Mouse (Mus musculus) naive thymus-derived CD4-positive, alpha-beta T cell, adult 2 months (primary cell): Measurements from ENCODE around the gene BC005537.
"Not testable (repeated sequence)": the region's sequence is repeated elsewhere in the genome, so short reads cannot be mapped to it uniquely, and the experiment has no call there.

Experiments
- DNase-seq: peaks from one replicate; pipeline ENCODE4 v3.0.0-alpha.2; 2011; ENCODE audit warnings: low read depth

Gene BC005537

DNA sequence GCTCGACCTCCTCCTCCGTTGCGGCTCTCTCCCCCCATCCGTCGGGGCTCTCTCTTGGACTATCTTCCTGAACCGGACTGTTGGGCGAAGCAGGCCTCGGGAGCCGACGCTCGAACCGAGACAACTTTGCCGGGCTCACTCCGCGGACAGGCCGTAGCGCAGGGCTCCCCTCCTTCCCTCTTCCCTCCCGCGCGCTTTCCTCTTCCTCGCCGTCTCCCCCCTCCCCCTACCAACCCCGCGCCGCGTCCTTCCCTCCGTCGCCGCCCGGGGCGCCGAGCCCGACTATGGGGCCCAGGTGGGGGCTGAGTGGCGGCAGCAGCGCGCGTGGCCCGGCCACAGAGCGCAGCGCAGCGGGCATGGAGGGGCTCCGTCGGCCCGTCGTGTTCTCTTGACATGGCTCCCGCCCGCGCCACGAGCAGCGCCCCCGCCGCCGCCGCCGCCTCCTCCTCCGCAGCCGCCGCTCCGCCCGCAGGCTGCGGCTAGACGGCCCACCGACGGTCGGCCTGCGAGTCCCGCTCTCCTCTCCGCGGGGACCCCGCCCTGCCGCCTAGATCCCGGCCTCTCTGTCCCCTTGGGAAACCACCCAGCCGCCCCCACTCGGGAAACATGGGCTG is at the start of gene BC005537:
BC005537 (plus strand) TSS at position 350 of the 614 bp plus-strand sequence.
- DNase-seq, result no peak

DNA sequence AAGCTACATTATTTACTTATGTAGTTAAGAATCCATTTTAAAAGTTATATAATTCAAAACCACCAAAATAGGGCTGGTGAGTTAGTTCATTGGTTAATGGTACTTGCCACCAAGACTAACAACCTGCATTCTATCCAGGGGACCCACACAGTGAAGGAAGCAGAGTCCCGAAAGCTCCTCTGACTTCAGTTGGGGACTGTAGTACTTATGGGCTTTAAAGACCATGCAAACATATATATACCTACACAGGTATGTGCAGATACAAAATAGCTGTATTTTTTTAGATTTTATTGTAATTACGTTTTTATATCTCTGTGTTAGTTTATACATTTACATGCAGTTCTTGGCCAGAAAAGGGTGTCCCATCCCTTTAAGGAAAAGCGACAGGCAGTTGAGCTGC is 44.7 kb upstream of the BC005537 start:
- no peak for DNase-seq

DNA sequence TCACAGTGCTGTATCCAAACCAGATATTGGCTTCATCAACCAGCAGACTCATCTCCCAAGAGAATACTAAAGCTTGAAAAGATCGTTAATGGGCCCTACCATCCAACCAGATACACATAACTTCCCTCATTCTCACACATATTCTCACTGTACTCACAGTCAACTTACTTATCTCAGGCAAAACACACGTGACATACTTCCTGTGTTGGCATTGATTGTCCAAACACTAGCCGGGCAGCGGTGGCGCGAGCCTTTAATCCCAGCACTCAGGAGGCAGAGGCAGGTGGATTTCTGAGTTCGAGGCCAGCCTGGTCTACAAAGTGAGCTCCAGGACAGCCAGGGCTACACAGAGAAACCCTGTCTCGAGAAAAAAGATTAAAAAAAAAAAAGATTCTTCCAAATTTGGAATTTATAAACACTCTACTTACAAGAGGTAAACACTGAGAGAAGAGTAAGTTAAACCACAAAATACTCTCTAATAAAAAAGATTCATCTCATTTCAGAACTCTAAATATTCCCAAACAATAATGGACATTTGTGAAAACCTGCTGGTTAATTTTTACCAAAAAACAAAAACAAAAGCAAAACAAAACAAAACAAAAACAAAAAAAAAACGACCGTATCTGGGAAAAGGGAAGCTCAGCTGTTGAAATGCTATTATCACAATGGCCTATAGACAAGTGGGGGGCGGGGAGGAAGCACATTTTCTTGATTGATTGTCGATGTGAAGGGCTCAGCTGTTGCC is 43.5 kb upstream of the BC005537 start:
- no peak for DNase-seq

DNA sequence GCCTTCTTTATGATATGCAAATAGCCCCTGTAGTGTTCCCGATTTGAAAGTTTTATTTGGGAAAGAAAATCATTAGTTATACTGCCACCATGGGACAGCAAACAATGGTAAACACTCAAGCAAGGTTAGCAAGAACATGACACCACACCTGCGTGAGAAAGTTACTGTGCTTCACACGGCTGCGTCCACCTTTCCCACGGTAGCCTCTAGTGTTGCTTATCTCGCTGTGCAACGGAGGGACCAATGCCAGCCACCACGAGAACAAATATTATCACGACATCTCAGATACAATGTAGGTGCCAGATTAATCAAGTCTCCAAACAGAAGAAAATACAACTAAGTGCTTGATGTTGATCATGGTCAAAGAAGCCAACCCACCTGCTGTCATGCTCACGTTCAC is 42.0 kb upstream of the BC005537 start:
- DNase-seq, result no peak

DNA sequence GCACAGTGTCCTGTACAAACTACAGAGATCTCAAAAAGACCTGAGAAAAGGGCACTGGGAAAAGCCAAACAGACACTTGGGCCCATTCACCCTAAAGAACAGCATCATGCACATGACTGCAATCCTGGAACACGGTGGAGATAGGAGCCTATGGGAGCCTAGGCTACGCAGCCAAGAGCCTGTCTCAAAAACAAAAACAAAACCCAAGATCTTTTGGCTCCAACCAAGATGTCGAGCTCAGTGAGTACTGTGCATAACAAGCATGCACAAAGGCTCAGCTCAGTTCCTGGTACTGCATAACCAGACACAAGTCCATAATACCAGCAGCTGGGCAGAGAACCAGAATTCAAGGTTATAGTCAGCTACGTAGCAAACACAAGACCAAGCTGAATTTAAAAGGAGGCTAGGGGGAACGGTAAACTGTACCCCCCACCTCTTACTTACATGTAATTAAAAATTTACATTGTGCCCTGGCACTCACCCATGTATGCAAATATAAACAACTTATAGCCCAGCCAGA is 41.0 kb upstream of the BC005537 start:
- DNase-seq, result no peak

DNA sequence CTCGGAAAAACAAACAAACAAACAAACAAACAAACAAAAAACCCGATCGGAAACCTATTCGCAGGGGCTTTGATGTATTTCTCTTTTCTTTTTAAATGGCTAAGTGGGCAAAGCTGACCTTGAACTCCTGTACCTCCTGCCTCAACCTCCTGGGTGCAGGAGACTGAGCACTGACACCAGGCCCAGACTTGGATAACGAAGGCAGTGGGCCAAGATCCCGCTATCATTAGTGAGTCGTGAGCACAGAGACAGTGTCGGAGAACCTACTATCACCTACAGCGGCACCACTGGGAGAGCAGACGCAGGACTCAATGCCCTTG is 40.4 kb upstream of the BC005537 start:
- DNase-seq, result no peak

DNA sequence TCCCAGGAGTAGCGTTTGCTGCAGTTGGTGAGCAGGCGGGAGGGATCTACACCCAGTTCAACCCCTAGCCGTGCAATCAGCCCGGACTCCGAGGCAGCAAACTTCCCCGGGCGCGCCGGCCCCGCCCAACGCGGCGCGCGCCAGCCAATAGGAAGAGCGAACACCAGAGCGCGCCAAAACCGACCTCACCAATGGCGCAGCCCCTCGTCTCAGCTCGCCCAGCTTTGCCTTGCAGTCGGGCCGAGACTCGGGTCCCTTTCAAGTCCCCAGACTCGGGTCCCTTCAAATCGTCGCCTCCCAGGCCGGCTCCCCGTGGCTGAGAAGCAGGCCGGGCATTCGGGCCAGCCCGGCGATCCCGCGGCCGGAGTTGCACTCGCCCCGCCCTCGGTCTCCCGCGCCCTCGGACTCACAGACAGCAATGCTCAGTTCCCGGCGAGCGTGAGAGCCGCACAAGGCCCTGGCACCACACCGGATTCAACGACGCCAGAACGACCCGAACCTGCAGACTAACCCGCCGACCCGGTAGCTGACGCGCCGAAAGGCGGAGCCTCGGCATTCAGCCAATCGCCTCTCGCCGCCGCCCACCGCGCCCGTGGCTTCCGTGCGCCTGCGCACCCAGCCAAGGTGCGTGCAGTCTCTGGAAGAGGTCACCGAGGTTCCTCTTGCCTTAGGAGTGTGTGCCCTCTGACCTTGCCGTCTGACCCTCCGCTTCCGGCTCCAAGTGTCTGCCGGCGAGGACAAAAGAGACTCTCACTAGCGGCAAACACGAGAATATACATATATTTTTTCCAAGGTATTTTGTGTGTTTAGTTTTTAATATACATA is 39.8 kb upstream of the BC005537 start, which contains the start of gene Gmnn:
Gmnn (minus strand) TSS at position 521 of the 825 bp plus-strand sequence.
- DNase-seq, result peak; percentile 94

DNA sequence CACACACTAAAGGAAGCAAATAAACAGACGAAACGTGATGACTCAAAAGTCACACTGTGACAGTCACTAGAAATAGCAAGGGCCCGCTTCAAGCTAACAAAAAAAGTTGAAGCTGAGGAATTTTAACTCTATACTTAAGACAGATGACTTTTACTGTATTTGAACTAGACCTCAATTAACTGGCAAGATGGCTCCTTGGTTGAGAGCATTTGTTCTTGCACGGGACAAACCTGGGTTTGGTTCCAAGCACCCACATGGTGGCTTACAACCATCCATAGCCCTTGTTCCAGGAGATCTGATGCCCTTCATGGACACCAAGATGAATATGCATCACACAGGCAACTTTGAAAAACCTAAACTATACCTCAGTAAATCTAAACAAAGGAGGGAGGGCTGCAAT is 39.2 kb upstream of the BC005537 start:
- DNase-seq, result no peak

DNA sequence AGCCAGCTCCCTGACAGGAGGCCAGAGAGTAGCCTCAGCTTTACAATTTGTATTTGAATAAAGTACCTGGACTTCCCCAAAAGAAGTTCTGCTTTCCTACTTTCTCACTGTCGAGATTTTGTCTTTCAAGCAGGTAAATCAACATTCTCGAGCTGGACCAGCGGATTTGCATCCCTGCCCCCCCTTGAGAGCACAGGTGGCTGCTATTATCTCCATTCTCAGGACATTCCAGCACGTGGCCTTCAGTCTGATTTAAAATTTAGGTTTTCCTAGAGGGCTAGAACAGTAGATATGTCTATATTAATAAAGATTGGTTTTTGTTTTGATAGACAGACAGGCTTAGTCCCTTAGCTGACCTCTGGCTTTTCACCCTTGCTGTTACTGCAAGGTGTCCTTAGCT is 33.6 kb upstream of the BC005537 start:
- not testable (repeated sequence) for DNase-seq

DNA sequence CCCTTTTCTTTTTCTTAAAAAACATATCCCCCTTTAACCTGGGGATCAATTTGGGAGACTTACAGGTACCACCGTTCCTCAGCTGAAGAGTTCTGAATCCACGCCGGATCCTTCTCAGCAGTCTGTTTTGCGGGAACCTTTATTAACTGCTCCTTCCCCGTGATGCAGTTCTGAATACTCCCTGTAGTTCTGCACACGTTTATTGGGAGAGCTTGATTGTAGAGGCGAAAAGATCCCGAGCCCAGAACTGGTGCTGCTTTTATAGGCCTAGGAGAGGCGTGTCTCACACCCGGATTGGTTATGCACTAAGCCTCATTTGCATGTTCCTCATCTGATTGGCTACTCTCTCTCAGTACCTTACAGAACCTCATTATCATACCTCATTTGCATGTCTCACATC is 30.0 kb upstream of the BC005537 start:
- not testable (repeated sequence) for DNase-seq

DNA sequence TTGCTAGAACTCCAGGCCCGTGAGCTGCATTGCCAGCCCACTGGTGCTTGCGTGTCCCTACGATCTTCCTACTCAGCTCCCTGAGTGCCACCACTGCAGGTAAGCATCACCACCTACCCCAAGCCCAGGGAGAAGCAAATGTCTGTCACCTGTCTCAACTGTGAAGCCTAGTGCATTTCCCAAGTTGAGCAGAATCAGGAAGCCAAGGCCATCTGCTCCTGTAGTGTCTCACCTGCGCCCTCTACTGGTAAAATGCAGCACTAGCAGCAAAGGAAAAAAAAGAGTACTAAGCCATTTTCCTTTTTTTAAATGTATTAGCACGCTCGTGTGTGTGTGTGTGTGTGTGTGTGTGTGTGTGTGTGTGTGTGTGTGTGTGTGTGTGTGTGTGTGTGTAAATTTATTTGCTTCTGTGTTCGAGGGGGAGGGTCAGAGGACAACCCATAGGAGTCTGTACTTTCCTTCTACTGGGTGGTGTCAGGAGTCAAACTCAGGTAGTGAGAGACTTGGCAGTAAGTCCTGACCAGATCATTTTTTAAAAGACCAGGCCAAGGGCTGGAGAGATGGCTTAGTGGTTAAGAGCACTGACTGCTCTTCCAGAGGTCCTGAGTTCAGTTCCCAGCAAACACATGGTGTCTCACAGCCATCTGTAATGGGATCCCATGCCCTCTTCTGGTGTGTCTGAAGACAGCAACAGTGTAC is 25.2 kb upstream of the BC005537 start:
- peak; percentile 89 for DNase-seq

DNA sequence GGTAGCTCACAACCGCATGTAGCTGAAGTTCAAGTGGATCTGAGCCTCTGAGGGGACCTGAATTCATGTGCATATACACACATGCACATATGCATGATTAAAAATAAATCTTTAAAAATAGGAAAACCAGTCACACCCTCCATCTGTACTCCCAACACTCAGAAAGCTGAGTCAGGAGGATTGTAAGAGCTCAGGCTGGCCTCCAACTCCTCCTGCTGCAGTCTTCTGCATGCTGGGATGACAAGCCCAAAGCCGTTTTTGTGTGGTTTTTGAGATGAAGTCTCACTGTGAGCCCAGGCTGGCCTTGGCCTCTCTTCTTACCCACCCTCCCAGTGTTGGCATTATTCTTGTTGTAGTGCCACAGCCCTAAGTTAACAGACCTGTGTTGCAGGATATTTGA is 23.4 kb upstream of the BC005537 start:
- DNase-seq, result no peak

DNA sequence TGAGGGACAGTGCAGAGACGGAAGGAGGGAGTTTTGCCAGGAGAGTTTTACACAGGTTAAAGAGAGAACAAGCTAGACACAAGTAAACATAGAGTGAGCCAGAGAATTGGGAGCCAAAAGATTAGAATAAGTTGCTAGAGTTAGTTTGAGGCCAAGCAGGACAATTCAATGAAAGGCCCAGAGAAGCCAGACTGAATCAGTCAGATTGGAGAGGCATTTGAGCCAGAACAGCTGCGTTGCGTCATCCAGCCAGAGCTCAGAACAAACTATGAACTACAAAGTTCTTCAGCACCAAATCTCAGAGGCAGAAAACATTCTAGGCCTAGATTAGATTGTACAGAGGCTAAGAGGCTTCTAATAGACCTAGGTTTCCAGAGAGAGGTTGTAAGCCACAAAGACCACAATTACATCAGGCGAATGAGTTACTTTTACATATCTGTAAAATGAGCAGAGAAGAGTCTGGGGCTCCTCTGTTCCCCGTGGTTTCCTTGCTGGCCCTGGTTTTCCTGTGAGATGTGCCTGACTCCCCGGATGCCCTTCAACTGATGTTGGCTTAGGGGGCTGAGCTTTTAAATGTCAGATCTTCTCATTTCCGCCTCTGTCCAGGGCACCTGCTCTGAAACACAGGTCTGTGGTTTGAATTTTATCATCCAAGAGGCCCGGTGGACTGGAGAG is 22.6 kb upstream of the BC005537 start:
- peak; percentile 61 for DNase-seq

DNA sequence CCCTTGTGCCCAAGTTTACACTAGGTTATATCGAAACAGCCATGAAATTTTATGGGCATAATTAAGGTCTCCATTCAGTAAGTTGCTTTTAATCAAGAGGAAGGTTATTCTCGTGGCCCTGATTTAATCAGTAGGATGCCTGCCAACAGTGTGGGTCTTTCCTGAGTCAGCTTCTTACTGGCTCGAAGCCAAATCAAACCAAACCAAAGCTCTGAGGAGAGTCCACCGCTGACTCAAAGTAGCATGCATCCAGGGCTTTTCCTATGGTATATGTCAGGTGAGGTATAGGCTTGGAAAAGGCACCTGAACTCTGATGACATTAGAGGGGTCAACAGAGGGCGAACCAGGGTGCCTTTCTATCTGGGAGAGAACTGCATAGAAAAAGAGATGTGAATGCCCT is 19.5 kb upstream of the BC005537 start:
- no peak for DNase-seq

DNA sequence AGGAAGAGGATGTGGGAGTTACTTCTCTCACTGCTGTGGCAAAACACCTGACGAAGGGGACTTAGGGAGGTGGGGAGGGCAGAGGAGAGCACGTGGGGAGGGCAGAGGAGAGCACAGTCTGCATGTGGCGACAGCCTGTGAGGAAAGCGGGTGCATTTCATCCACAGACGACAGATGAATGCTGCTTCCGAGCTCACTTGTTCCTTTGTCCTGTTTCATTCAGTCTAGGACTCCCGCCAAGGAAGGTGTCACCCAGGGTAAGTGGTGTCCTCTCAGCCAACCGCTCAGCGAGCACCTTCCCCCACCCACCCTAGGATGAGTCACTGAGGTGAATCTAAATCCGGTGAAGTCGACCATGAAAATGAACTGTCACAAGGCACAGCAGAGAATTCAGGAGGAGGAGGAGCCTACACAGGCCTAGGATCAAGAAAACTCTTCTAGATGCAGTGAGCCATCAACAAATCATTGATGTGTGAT is 15.4 kb upstream of the BC005537 start:
- DNase-seq, result peak; percentile 86

DNA sequence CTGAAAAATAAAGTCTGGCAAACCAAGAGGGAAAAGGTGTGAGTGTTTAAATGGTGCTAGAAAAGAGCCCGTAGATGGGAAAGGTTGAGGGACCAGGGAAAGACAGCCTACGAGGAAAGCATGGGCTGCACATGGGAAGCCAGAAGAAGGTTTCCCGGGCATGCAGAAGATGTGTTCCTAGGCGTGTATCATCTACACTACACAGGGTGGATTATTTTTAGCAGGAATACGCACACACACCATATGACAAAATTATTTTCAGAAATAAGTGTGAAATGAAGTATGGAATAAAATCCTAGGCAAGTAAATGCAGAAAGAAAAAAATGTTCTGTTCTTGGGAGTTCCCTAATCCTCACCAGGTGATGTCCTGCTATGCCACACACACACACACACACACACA is 14.0 kb upstream of the BC005537 start:
- DNase-seq, result no peak

DNA sequence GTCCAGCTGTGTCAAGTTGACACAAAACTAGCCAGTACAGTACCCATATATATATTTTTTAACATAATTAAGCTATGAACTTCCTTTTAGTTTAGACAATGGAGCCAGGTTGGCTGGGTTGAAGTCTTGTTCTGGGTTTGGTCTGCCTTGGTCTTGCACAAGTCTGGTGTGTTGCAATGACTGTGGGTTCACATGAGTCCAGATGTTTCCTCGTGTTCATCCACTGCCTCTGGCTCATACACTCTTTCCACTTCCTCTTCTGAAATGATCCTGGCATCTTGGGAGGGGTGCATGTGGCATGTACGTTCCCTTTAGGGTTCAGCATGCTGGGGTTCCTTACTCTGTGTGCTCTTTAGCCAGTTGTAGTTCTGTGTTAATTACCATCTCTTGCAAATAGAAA is 10.1 kb upstream of the BC005537 start:
- DNase-seq, result no peak

DNA sequence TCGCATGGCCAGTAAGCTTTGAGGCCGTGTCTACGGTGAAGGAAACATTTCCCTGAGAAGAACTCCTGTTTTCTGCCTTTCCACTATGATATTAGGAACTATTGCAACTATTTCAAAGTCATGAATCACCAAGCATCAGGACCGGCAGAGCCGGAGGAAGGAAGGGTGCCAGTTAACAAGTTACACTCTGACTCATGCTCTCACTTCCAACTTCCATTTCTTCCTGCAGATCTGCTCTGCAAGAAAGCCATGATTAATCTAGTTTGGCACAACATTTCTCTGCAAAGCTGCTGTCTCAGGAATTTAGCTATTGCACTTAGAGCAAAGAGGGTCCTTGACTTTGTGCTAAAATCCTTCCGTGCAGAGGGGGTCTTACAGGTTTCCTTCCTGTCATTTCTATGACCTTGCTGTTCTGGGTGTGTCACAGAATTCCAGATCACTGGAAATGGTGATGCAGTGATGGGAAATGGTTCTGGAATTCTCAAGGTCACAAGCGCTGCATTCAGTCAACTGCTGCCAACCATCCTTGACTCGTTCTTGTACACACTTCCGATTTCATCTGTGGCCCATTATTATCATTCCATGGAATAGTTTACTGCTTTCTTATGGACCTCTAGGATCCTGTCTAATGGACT is 8.9 kb upstream of the BC005537 start:
- DNase-seq, result no peak

DNA sequence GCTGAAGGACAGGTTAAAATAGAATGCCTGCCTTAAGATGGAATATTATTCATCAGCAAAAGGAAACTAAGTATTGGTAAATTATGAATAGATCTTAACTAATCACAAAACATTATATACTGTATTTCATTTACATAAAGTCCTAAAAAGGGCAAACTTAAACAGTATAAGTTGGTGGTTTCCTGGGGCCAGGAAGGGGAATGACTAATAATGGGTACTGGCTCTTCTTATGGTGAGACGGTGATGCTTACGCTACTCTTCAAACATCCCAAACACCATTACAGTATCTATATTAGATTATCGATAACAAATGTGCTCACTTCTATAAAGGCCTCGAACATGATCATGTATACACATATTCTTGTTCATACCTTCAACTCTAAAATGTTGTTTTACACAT is 2.8 kb upstream of the BC005537 start:
- no peak for DNase-seq

DNA sequence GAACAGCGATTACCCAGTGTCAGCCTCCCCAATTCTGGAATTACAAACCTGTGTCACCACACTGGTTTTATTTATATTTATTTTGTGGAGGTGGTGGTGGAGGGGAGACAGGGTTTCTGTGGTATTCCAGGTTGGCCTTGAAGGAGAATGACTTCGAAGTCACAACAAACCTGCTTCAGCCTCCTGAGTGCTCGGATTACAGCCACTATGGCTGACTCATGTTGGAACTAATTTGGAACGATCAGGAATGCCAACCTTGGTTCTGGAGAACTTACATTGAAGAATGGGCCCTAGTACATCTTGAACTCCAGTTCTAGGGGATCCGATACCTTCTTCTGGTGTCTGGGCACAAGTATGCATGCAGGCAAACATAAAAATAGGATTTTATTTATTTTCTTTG is 2.1 kb upstream of the BC005537 start:
- DNase-seq, result no peak
